Mouse (Mus musculus) frontal cortex, postnatal 36 days (tissue): ENCODE results near the gene Kitl.

Source experiments
- DNase-seq, 2 experiments: peaks; one replicate each; pipeline ENCODE4 v3.0.0; 2022; ENCODE audit warnings: low spot score in 2 of 2

Gene Kitl

GRCm38 (mm10) chr10:100030385-100030784, 15.0 kb downstream of the Kitl start:
- DNase-seq, result peak in 1 of 2 experiments; percentile 58

- DNase-seq, result no peak
These were observed 15.6 kb downstream of the Kitl start for GRCm38 (mm10) chr10:100030980-100031516.

GRCm38 (mm10) chr10:100031631-100032030, 16.2 kb downstream of the Kitl start:
- no peak for DNase-seq

GRCm38 (mm10) chr10:100032566-100032965, 17.1 kb downstream of the Kitl start:
- no peak for DNase-seq

- no peak for DNase-seq
These were observed 20.6 kb downstream of the Kitl start for GRCm38 (mm10) chr10:100036021-100036420.

- DNase-seq, result no peak
These were observed 23.0 kb downstream of the Kitl start for GRCm38 (mm10) chr10:100038342-100038898.

GRCm38 (mm10) chr10:100038994-100039393, 23.6 kb downstream of the Kitl start:
- DNase-seq, result no peak

GRCm38 (mm10) chr10:100043748-100044147, 28.3 kb downstream of the Kitl start:
- DNase-seq, result no peak

- no peak for DNase-seq
These were observed 28.7 kb downstream of the Kitl start for GRCm38 (mm10) chr10:100044153-100044552.

GRCm38 (mm10) chr10:100051146-100051783, 35.8 kb downstream of the Kitl start:
- DNase-seq, result no peak

- no peak for DNase-seq
These were observed 37.0 kb downstream of the Kitl start for GRCm38 (mm10) chr10:100052404-100052803.

GRCm38 (mm10) chr10:100052911-100053310, 37.5 kb downstream of the Kitl start:
- DNase-seq, result no peak

- DNase-seq, result peak; percentile 54 to 85
These were observed 38.6 kb downstream of the Kitl start for GRCm38 (mm10) chr10:100054006-100054405.

GRCm38 (mm10) chr10:100055082-100055481, 39.7 kb downstream of the Kitl start:
- DNase-seq, result no peak

- no peak for DNase-seq
These were observed 41.7 kb downstream of the Kitl start for GRCm38 (mm10) chr10:100057106-100057623.

- DNase-seq, result no peak
These were observed 43.9 kb downstream of the Kitl start for GRCm38 (mm10) chr10:100059356-100059755.

- DNase-seq, result no peak
These were observed 50.3 kb downstream of the Kitl start for GRCm38 (mm10) chr10:100065529-100066301.

- no peak for DNase-seq
These were observed 50.9 kb downstream of the Kitl start for GRCm38 (mm10) chr10:100066374-100066773.

GRCm38 (mm10) chr10:100072641-100073040, 57.2 kb downstream of the Kitl start:
- DNase-seq, result no peak

GRCm38 (mm10) chr10:100073092-100073491, 57.7 kb downstream of the Kitl start:
- no peak for DNase-seq

- no peak for DNase-seq
These were observed 85.7 kb downstream of the Kitl start for GRCm38 (mm10) chr10:100101115-100101514.

GRCm38 (mm10) chr10:100111209-100111608, 95.8 kb downstream of the Kitl start:
- no peak for DNase-seq
